Mouse (Mus musculus): ENCODE data around the gene 9330161L09Rik.
"Not testable (repeated sequence)": the region's sequence is repeated elsewhere in the genome, so short reads cannot be mapped to it uniquely, and the experiment has no call there.

Gene 9330161L09Rik

DNA sequence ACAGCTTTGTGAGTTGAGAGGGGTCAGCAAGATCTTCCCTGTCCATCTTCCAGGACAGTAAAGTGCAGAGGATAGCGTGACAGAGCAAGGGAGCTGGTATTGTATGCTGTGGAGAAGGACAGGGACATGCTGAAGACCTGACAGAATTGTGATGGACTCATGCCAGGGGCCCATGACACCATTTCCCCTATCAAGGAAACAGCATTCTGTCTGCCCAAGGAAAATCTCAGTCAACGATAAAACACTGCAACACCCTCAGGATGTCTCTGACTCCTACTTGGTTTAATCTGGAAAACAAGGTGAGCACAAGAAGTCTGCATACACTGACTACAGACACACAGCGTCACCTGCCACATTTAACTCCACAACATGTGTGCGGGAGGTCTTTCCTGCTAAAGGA is at the start of gene 9330161L09Rik:
9330161L09Rik (minus strand) TSS at position 101 of the 400 bp plus-strand sequence.
- DNase-seq, result no peak

DNA sequence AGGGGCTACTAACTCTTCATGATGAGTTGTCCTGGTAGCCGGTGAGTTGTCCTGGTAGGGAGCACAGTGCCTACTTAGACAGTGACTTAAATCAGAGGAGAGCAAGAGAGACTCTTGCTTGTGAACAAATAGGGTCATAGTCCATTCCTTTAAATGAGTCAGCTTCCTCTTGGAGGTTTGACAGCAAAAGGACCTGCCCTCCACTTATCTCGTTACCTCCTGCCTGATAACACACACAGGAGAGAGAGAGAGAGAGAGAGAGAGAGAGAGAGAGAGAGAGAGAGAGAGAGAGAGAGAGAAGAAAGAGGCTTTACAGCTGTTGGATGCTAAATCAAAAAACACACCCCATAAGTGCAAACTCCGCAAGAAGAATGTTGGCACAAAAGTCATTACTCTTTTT is 49.5 kb upstream of the 9330161L09Rik start, which contains the start of gene Ifi27l2b:
Ifi27l2b (minus strand) TSS at position 84 of the 400 bp plus-strand sequence.
- no peak for DNase-seq

DNA sequence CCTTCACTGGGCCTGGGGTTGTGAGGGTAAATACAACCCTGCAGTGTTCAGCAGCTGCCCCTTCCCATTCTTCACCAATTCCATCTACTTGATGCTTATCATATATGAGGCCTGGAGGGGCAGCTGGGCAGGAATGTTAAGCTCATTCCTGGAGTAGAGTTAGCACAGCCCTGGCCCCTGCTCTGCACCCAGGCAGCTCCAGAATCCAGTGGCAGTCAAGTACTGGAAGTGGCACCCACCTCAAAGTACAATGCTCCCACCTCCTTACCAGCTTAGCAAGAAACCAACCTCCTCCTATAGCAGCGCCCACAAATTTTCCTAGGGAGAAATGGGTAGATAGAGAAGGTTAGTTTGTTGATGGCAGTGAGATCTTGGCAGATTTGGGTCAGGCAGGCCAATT is 49.1 kb upstream of the 9330161L09Rik start:
- DNase-seq, result not testable (repeated sequence)

DNA sequence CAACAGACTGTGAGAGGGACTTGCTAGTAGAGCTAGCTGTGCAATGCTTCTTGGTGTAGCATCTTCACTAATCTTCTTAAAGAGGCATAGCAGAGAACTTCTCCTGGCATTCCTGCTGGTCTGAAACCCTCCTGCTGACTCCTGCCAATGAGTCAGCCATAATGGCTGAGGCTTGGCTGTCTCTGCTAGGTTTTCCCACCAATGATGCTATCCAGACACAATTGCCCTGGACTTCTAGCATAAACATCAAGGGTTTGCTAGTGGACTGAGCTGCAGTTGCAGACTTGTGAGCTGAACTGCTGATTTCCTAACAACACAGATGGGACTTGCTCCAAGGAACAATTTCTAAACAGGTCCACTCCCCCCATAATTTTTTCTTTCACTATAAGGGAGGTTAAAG is 45.7 kb upstream of the 9330161L09Rik start:
- DNase-seq, result no peak

DNA sequence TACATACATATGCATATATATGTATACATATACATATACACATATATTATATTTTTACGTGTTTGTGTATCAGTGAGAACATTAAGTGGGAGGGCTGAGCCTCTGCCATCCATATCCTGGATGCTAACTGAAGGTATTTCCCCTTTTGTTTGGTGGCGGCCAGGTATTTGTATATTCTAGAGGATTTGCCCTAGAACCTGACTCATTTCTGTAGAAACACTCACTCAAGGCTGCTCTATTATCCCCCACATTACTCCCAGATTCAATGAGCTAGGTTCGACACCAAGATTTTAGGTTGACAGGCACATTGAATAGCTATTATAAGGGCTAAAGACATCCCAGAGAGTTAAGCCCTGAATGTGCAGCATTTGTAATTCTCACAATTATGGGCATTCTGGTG is 37.4 kb upstream of the 9330161L09Rik start:
- DNase-seq, result no peak

DNA sequence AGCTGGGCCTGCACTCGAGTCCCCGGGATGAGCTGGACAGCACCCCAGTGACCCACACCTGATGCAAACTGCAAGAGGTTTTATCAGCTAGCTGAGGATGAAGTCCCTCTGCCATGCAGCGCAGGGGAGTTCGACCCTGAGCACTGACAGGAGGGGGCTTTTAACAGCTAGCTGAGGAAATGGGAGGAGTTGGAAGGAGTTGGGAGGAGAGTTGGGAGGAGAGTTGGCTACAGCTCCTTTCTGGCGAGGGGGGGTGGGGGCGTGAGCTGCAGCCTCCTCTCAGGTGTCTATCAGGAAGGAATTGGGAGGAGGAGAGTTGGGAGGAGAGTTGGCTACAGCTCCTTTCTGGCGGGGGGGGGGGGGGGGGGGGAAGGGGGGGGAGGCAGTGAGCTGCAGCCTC is 36.6 kb upstream of the 9330161L09Rik start:
- DNase-seq, result not testable (repeated sequence)

DNA sequence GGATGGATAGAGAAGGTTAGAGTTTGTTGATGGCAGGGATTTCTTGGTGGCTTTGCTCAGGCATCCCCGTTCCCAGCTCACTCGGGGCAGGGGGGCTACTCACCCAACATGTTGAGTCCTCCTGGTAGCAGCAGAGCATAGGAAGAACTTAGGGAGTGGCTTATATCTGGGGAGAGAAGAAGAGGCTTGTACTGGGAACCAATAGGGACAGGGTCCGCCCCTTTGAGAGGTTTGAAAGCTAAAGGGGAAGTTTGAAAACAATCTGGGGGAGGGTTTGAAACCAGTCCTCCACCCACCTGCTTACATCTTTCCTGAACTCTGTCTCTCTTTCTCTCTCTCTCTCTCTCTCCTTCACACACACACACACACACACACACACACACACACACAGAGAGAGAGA is 35.9 kb upstream of the 9330161L09Rik start, which contains the start of gene Ifi27l2a:
Ifi27l2a (minus strand) TSS at position 157 of the 400 bp plus-strand sequence.
- DNase-seq, result peak; percentile 8 to 35

DNA sequence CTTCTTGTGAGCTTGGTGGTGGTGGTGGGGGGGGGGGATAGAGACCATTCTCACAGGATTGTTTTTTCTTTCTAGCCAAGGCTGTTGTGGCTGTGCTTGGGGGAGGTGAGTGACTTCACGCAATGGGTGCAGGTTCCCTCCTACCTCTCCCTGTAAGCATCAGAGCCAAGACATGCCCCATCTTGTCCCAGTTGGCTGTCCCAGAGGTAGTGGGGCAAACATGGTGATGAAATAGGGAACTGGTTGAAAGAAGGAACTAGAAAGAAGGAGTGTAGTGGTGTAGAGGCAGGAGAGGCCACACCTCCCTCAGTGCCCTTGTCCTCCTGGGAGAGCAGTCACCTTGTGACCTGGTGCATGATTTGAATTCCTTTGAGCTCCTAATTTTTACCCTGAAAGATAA is 30.0 kb upstream of the 9330161L09Rik start:
- no peak for DNase-seq

DNA sequence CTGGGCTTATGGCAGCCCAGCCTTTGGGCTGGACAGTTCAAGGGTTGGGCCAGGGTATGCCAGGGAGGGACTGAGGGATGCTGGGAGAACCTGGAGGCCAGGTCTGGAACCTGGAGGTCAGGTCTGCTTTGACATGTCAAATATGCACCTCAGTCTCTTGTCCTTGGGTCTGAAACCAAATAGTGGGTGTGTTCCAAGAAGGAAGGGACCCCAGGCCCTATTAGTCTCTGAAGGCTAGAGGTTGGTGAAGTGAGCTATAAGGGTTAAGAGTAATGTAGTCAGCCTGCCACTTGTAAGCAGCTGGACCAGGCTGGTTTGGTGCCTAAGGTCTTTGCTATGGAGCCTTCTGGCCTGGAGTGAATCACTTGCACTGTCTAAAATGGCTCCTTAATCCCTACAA is 27.2 kb upstream of the 9330161L09Rik start:
- DNase-seq, result no peak

DNA sequence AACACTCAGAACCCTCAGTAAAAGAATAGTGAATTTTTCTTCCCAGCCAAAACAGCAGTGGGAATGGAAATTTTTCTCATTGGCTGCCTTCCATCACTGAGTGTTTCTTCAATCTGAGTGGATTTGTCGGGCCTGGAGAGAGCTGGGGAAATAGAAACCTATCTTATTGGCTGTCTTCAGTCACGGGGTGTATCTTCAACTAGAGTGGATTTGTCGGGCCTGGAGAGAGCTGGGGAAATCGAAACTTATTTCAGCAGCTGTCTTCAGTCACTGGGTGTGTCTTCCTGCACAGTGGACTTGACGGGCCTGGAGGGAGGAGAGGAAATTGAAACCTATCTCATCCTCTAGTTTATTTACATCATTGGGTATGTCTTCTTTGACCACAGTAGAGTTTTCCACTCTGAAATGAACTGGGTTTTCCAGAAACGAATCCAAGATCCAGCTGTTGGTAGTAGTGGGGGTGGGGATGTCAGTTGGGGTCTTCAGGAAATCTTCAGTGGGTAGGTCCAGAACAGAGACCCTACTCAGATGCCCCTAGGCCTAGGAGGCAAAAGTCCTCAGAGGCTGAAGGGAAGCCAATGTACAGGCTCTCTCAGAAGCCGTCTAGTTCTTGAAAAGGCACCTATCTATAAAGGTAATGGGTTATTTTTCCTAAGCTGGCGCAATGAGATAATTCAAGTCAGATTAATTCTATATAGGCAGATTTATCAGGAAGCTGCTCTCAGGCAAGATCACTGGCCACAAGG is 26.5 kb upstream of the 9330161L09Rik start, which contains the start of gene Ifi27:
Ifi27 (plus strand) TSS at position 226 of the 746 bp plus-strand sequence.
- peak; percentile 47 to 72 for DNase-seq

DNA sequence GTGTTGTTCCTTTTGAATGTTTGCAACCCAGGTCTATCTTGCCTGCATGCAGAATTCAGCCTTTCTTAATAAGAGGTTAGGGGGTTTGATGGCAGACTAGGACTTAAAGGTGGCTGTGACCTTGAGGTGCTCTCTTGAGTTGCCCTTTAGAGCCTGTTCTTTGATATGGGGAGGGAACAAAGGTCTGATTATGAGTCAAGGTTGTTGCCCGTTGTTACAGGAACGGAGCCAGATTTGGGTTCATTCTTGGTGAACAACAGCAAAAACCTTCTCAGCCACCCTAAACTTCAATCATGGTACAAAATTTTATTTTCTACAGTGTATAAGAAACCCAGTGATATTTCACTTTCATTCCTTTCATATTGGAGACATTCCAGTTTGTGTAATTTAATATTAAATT is 25.8 kb upstream of the 9330161L09Rik start:
- DNase-seq, result no peak

DNA sequence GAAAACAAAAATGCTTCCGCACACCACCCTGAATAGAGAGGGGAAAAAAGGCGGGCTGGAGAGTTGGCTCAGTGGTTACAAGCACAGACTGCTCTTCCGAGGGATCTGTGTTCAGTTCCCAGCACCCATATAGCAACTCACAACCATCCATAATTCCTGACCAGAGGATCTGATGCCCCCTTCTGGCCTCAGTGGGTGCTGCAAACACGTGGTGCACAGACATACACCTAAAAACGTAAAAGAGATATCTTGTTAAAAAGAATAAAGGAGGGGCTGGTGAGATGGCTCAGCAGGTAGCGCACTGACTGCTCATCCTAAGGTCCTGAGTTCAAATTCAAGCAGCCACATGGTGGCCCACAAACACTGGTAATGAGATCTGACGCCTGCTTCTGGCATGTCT is 19.1 kb upstream of the 9330161L09Rik start:
- no peak for DNase-seq

DNA sequence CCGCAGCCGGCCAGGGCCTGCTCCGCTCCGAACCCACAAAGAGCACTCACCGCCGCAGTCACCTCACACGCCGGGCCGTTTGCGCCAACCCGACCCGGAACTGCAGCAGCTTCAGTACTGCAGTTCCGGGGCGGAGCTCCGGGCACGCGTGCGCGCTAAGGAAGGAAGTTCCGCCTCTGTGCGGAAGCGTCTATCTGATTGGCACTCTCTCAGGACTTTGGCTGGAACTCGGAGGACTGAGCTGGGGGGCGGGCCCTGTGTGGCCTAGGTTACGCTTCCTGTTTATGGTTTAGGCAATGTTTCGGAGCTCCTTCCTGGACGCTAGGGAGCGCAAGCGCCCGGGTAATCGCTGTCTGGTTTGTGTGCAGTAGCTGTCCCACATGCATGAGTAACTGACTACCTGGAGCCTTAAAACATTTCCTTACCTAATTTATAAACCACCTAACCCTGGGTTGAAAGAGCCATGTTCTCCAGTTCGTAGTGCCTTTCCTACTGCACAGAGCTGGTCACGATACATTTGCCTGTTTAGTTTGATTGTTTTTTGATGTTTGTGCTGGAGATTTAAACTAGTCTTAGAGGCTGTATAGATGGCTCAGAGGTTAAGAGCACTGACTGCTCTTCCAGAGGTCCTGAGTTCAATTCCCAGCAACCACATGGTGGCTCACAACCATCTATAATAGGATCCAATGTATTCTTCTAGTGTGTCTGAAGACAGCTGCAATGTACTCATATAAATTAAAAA is 18.3 kb upstream of the 9330161L09Rik start, which contains the start of gene Ddx24:
Ddx24 (minus strand) TSS at position 102 of the 742 bp plus-strand sequence.
- DNase-seq, result peak; percentile 96 to 98

DNA sequence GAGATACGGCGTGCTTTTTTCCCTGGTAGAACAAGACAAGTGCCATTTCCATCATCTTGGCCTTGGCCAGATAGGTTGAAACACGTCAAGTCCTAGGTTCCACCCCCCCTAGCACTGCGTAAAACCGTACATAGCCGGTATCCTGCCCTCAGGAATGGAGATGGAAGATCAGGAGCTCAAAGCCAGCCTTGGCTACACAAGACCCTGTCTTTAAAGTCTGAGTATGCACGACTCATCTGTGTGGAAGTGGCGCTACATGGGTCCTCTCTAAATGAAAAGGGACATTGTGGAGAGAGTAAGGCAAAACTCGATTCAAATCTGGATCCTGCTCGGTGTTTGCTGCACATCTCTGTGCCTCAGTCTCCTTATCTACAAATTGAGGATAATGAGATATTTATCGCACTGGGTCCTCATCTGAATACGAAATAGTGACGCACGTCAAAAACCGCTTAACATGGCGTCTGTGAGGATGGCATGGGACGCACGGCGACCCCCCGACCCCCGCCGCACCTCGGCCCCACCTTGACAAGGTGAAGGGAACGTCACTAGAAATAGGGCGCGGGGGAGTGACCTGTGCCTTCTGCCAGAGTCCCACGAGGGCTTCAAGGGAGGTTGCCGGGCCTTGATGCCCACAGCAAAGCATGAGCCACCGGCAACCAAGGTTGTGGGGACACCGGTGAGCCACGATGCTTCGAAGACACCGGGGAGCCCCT is 17.6 kb upstream of the 9330161L09Rik start:
- no peak for DNase-seq

DNA sequence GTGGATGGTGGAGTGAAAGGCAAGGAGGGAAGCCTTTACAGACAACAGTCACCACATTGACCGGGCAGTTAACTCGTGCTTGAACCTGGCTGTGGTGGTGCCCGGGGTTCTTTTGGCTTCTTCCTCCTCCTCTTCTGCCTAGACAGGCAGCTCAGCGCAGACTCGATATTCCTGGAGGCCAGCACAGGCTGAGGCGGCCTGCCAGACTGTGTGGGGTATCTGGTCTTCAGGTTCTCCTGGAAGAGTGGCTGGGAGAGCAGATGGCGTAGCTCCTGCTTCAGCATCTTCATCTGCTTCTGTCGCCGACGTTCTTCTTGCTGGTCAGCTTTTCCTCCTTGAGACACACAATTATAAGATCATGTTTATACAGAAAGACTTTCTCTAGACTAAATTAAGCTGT is 524 bp upstream of the 9330161L09Rik start:
- DNase-seq, result no peak

DNA sequence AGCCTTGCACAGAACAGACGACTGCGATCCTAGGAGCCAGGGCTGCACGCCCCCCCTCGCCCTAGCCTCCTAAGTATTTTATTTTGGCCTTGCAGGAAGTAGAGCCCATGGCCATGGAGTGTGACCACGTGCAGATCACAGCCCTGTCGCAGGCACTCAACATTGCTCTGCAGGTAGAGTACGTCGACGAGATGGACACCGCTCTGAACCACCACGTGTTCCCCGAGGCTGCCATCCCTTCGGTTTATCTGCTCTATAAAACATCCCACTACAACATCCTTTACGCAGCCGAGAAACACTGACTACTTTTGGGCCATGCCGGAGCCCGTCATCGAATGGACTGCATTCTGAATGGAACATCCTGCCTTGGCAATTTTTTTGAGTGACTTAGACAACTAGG is 3.5 kb downstream of the 9330161L09Rik start:
- no peak for DNase-seq

DNA sequence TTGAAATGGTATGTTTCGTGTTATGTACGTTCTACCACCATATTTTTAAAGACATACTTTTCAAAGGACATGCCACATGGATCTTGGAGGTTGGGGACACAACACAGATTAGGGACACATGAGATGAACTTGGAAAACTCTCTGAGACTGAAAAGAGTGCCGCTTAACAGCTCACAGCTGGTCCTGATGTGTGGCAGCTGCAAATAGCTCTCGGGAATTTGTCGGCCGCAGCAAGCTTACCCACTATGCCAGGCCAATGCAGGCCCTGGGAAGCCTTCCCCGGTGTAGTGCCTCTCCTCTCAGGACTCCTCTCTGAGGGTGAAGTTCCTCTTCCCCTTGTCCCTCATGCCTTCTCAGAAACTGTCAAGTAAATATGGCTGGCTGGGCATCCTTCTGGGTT is 10.9 kb downstream of the 9330161L09Rik start:
- no peak for DNase-seq

DNA sequence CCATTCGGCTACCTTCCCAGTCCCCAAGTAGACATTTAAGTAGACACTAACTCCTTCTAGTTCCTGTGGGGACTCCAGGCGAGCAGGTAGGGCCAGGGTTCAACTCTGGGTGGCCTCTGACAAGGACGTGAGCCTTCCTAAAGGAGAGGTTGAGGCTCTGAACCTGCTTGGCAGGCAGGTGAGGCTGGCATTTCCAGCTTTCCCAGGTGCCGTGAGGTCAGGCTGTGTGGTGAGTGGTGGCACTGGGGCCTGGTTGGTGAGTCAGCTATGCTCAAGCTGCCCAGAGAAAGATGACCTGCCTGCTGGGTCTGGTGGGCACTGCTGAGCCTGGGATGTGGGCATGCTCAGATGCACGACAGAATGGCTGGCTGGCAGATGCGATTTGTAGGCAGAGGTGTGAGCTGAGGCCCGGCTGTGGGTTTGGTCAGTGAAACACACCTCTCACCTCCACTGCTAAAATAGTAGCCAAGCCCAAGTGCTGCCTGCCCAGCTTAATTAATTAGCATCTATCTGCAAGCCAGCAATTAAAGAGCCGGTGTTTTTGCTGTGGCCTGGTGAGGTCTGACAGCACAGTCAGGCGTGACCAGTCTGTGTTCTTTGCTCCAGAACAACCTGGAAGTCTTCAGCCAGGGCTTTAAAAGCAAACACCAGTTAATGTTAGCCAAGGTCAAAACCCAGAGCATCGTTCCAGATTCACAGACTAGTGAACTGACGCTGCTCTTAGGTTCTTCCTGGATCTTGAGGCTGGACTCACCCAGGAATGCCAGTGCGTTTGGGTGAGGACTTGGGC is 11.9 kb downstream of the 9330161L09Rik start:
- no peak for DNase-seq

DNA sequence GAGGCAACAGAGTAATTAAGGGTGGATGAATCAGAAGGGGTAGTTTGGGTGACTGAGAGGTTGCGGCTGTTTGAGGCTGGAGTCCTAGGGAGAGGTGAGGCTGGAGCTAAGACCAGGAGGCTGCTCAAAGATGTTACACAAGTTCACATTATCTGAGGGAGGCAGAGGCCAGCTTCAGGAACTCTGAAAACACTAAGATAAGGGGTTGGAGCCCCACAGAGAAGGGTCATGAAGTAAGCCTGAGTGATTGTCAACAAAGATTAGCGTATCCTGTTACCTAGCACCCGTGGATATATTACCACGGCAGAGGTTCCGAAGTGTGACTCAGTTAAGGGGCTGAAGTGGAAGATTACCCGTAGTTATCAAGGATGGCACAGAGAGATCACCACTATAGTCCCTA is 14.1 kb downstream of the 9330161L09Rik start:
- DNase-seq, result no peak

DNA sequence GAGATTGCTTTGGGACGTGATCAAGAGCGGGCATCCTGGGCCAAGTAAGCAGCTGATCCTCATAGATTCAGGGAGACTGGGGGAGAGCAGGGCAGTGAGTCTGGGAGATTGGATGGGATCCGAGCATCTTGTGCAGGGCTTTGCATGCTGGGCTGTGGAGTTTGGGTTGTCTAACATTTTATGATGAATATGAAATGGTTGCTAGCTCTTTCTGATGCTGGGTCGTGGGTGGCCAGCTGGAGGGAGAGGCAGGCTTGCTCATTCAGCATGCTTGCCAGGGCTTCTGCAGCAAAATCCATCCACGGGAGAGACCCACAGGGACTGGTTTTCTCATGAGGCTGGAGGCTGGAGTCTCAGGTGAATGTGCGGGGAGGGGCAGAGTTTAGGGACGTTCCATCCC is 16.5 kb downstream of the 9330161L09Rik start:
- no peak for DNase-seq

DNA sequence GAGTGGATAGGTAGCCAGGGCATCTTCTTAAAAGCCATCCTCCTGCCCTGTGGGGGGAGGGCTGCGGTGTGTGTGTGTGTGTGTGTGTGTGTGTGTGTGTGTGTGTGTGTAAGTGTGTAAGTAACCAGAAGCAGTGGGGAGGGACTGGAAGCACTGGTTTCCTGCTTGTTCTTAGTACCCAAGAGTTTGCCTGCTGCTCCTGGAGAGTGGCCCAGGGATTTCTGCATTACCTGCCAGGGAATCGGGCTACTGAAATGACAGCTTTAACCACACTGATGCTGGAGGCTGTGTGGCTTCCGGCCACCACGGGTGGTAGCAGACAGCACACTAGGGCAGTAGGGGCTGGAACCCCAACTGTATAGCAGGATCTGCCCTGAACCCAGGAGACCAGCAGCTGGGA is 17.6 kb downstream of the 9330161L09Rik start:
- DNase-seq, result no peak

DNA sequence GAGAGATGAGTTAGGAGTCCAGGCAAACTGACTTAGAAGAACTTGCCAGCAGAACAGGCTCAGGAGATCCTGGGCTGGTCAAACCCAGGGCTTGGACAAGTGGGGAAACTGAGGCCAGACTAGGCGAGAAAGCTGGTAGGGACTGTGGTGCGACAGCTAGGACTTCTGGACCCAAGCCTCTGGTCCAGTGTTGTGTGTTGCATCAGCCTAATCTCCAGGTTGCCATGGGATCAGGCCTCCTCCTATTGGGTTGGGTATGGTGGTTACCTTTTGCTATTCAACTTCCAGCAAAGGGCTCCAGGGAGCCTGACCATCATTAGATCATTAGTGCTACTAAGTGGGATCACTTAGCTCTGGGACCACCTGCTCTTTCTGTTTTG is 18.3 kb downstream of the 9330161L09Rik start:
- no peak for DNase-seq
